Comparison of ENCODE assay signal across 11 mouse cellular contexts in genomic region chr9:108824144-108824685, GRCm38 (mm10). TPM values are rescaled to one million over a fixed set of nuclear protein-coding genes. Genes with fewer than 3 reads are reported as not detected.
A peak's percentile ranks its signal among the peaks of the same experiment; 100 is the strongest.
DNase-seq lines count a peak whose midpoint lies in the region; ATAC-seq lines count a peak whose summit lies in the region.
"Had no signal": no experiment of that assay in that cellular context is flagged by ENCODE, and none has a peak within 500 bp of the region (broad histone marks: within the 10 kb centered on the region; RNA-seq: fewer than 3 reads in every experiment).

No protein-coding gene starts in this region.

- peaks cover 35% of the 10 kb centered on the region for H3K4me1 ChIP-seq in forebrain, embryonic 12.5 days
- H3K4me1 ChIP-seq in midbrain, embryonic 13.5 days (replicated peaks): peaks cover 44% of the 10 kb centered on the region

- peak overlapping the region; percentile 27; the same call in 1 of the 2 replicates for H3K9ac ChIP-seq in forebrain, embryonic 12.5 days
- peak overlapping the region; percentile 62 for H3K9ac ChIP-seq in midbrain, embryonic 13.5 days (replicated peaks)
- H3K9ac ChIP-seq: heart, embryonic 13.5 days; kidney, embryonic 15.5 days had no signal

- peak overlapping the region; percentile 54; the same call in 1 of the 2 replicates for H3K27ac ChIP-seq in forebrain, embryonic 12.5 days
- H3K27ac ChIP-seq in midbrain, embryonic 13.5 days: peak overlapping the region; percentile 90
- H3K27ac ChIP-seq: heart, embryonic 13.5 days; kidney, embryonic 15.5 days had no signal

- H3K27me3 ChIP-seq in forebrain, embryonic 12.5 days: peaks cover 63% of the 10 kb centered on the region
- peaks cover 42% of the 10 kb centered on the region for H3K27me3 ChIP-seq in midbrain, embryonic 13.5 days

- H3K4me2 ChIP-seq in forebrain, embryonic 12.5 days: peak overlapping the region; percentile 82
- peak overlapping the region; percentile 90 for H3K4me2 ChIP-seq in midbrain, embryonic 13.5 days (replicated peaks)
- H3K4me2 ChIP-seq: heart, embryonic 13.5 days; kidney, embryonic 15.5 days had no signal

- DNase-seq in heart, adult 11 months: peak; percentile 78
- no peak for DNase-seq in heart, adult 9 months (ENCODE audit: low spot score in 2 of 2)
- peak; percentile 84 for DNase-seq in MN1 (ENCODE audit: low spot score)
- DNase-seq in kidney, adult 8-10 months: no peak
- DNase-seq in urinary bladder, adult 18-20 months (ENCODE audit: low spot score in 2 of 2): no peak
- no peak for DNase-seq in spleen, postnatal 36 days (ENCODE audit: low spot score in 2 of 2)
- DNase-seq: lung, postnatal 14 days had no signal

- H3K4me3 ChIP-seq in forebrain, embryonic 12.5 days (replicated peaks): peak overlapping the region; percentile 69
- peak overlapping the region; percentile 81 for H3K4me3 ChIP-seq in midbrain, embryonic 13.5 days (replicated peaks)
- H3K4me3 ChIP-seq: heart, embryonic 13.5 days; kidney, embryonic 15.5 days had no signal

- no peak for ATAC-seq in forebrain, embryonic 12.5 days (ENCODE audit: low FRiP score)
- 0 out of 2 replicates have a peak, but pooled peaks have one; percentile 0 for ATAC-seq in midbrain, embryonic 13.5 days

- H3K36me3 ChIP-seq in forebrain, embryonic 12.5 days (replicated peaks): peaks cover 13% of the 10 kb centered on the region
- H3K36me3 ChIP-seq in midbrain, embryonic 13.5 days: peaks cover 20% of the 10 kb centered on the region
- H3K36me3 ChIP-seq: heart, embryonic 13.5 days; kidney, embryonic 15.5 days had no signal

- 4% methylated on average over 25 of the region's 25 CpGs for WGBS in forebrain, embryonic 12.5 days
- WGBS in midbrain, embryonic 13.5 days: 4% methylated on average over 25 of the region's 25 CpGs

- H3K9me3 ChIP-seq in forebrain, embryonic 12.5 days: no peaks in the 10 kb centered on the region
- H3K9me3 ChIP-seq in midbrain, embryonic 13.5 days: no peaks in the 10 kb centered on the region
- H3K9me3 ChIP-seq: heart, embryonic 13.5 days; kidney, embryonic 15.5 days had no signal

RNA-seq across cellular contexts. Expression of gene Celsr3, which starts 1.9 kb away (rescaled TPM):
- polyA plus RNA-seq in forebrain, embryonic 12.5 days (2016; fragmentation: Nextera tagmentation; extraction: Ambion mirVana): 13.0 and 14.2 TPM in 2 replicates
- 17.7 and 18.0 TPM in 2 replicates for polyA plus RNA-seq in midbrain, embryonic 13.5 days (2015; fragmentation: Nextera tagmentation; extraction: Ambion mirVana)

RNA-seq across cellular contexts. Expression of gene Nckipsd, which starts 16.0 kb away (rescaled TPM):
- polyA plus RNA-seq in forebrain, embryonic 12.5 days (2016; fragmentation: Nextera tagmentation; extraction: Ambion mirVana): 14.3 and 17.3 TPM in 2 replicates
- 20.9 and 29.5 TPM in 2 replicates for polyA plus RNA-seq in midbrain, embryonic 13.5 days (2015; fragmentation: Nextera tagmentation; extraction: Ambion mirVana)

RNA-seq across cellular contexts. Expression of gene Slc26a6, which starts 28.9 kb away (rescaled TPM):
- polyA plus RNA-seq in forebrain, embryonic 12.5 days (2016; fragmentation: Nextera tagmentation; extraction: Ambion mirVana): 12.4 and 13.1 TPM in 2 replicates
- polyA plus RNA-seq in midbrain, embryonic 13.5 days (2015; fragmentation: Nextera tagmentation; extraction: Ambion mirVana): 11.3 and 12.5 TPM in 2 replicates

RNA-seq across cellular contexts. Expression of gene Ip6k2, which starts 40.6 kb away (rescaled TPM):
- 124 and 140 TPM in 2 replicates for polyA plus RNA-seq in forebrain, embryonic 12.5 days (2016; fragmentation: Nextera tagmentation; extraction: Ambion mirVana)
- 217 and 238 TPM in 2 replicates for polyA plus RNA-seq in midbrain, embryonic 13.5 days (2015; fragmentation: Nextera tagmentation; extraction: Ambion mirVana)

Comparison
In these comparisons a context has a peak if more than half of its experiments do, and no peak if none do; other contexts are left out.
1. DNase-seq: peak in heart, adult 11 months (single experiment) and MN1 (single experiment); none in heart, adult 9 months (0 of 2), kidney, adult 8-10 months (0 of 2), urinary bladder, adult 18-20 months (0 of 2) and spleen, postnatal 36 days (0 of 2).